Mouse (Mus musculus) hindbrain, embryonic 15.5 days (tissue): ENCODE measurements around the gene Il4. TPM values are rescaled to one million over a fixed set of nuclear protein-coding genes. Genes with fewer than 3 reads are reported as not detected.
A peak's percentile ranks its signal among the peaks of the same experiment; 100 is the strongest.

Experiments
- ATAC-seq: fragments of 200-750 bp; cut with Nextera tagmentation; 2 replicates; pipeline ENCODE4 v1.8.0; 2017; ENCODE audit warnings: low read depth, moderate number of reproducible peaks, moderate TSS enrichment; ENCODE audit not compliant: low FRiP score
- H3K27ac ChIP-seq: fragments of 300-500 bp; sonication (generic); replicated peaks from 2 replicates; pipeline ENCODE4 v1.5.1; 2015; ENCODE audit warnings: mild to moderate bottlenecking, inconsistent platforms
- H3K27me3 ChIP-seq: fragments of 300-500 bp; sonication (generic); 2 replicates; pipeline ENCODE4 v1.6.1; 2015; ENCODE audit warnings: control low read depth, inconsistent platforms
- H3K36me3 ChIP-seq: fragments of 300-500 bp; sonication (generic); 2 replicates; pipeline ENCODE4 v1.6.1; 2015; ENCODE audit warnings: control low read depth, inconsistent platforms
- H3K4me1 ChIP-seq: fragments of 300-500 bp; sonication (generic); replicated peaks from 2 replicates; pipeline ENCODE4 v1.6.1; 2015; ENCODE audit warnings: control low read depth, inconsistent platforms
- H3K4me2 ChIP-seq: fragments of 300-500 bp; sonication (generic); 2 replicates; pipeline ENCODE4 v1.6.1; 2015; ENCODE audit warnings: moderate library complexity, mild to moderate bottlenecking, inconsistent platforms
- H3K4me3 ChIP-seq: fragments of 300-500 bp; sonication (generic); 2 replicates; pipeline ENCODE4 v1.5.1; 2015; ENCODE audit warnings: mild to moderate bottlenecking, inconsistent platforms
- H3K9ac ChIP-seq: fragments of 300-500 bp; sonication (generic); 2 replicates; pipeline ENCODE4 v1.6.1; 2015; ENCODE audit warnings: inconsistent platforms
- H3K9me3 ChIP-seq: fragments of 300-500 bp; sonication (generic); 2 replicates; pipeline ENCODE4 v1.6.1; 2016; ENCODE audit warnings: control low read depth, inconsistent platforms
- WGBS: fragments of 180-500 bp; shearing (Covaris S2); methylation state at CpG from one replicate; pipeline ENCODE4 v1.1.7; 2015; 5-methylcytosine and 5-hydroxymethylcytosine counted together
- polyA plus RNA-seq: library from polyadenylated mRNA; unstranded; fragments of >200 nt; fragmentation: Nextera tagmentation; extraction: Ambion mirVana; gene quantifications from 2 replicates; pipeline ENCODE4 v1.2.1, GENCODE M21; 2015

The Il4 gene
- polyA plus RNA-seq, 1 experiment from 2014 or later, result 5.8 TPM

- no peak for ATAC-seq
These were observed 19.4 kb upstream of the Il4 start for GRCm38 (mm10) chr11:53637803-53638260.

GRCm38 (mm10) chr11:53637046-53637802, 18.8 kb upstream of the Il4 start:
- no peak overlapping the region; the same call in 1 of the 2 replicates for H3K4me2 ChIP-seq
- H3K9ac ChIP-seq, result no peak overlapping the region
- peaks cover 13% of the 10 kb centered on the region; the same call in 1 of the 2 replicates for H3K27me3 ChIP-seq
- WGBS, result 21% methylated on average over 21 of the region's 21 CpGs
- H3K4me3 ChIP-seq, result no peak overlapping the region
- no peaks in the 10 kb centered on the region for H3K9me3 ChIP-seq
- ATAC-seq, result no peak
- H3K4me1 ChIP-seq, result peaks cover 13% of the 10 kb centered on the region
- H3K27ac ChIP-seq, result no peak overlapping the region
- no peaks in the 10 kb centered on the region for H3K36me3 ChIP-seq

More at GRCm38 (mm10) chr11:53637803-53638260, 19.4 kb upstream of the Il4 start:
- WGBS, result 81% methylated on average over 10 of the region's 10 CpGs
- no peak overlapping the region for H3K9ac ChIP-seq
- no peaks in the 10 kb centered on the region for H3K9me3 ChIP-seq
- H3K27ac ChIP-seq, result no peak overlapping the region
- H3K4me3 ChIP-seq, result no peak overlapping the region
- H3K27me3 ChIP-seq, result peaks cover 13% of the 10 kb centered on the region; the same call in 1 of the 2 replicates
- peaks cover 13% of the 10 kb centered on the region for H3K4me1 ChIP-seq
- no peaks in the 10 kb centered on the region for H3K36me3 ChIP-seq
- no peak overlapping the region for H3K4me2 ChIP-seq

- Histone ChIP-seq H3K9me3 (no peaks in the 10 kb centered on the region), H3K4me2 (peak overlapping the region; percentile 87), H3K36me3 (no peaks in the 10 kb centered on the region), H3K4me3 (peak overlapping the region; percentile 37), H3K4me1 (peaks cover 13% of the 10 kb centered on the region), H3K9ac (peak overlapping the region; percentile 26), H3K27ac (no peak overlapping the region), H3K27me3 (peaks cover 13% of the 10 kb centered on the region; the same call in 1 of the 2 replicates)
- no peak for ATAC-seq
- WGBS, result 2% methylated on average over 37 of the region's 40 CpGs
These were observed 17.7 kb upstream of the Il4 start for GRCm38 (mm10) chr11:53636183-53636646.

- peaks cover 13% of the 10 kb centered on the region for H3K4me1 ChIP-seq
- ATAC-seq, result no peak
- peak overlapping the region; percentile 87 for H3K4me2 ChIP-seq
- H3K4me3 ChIP-seq, result peak overlapping the region; percentile 37
- H3K9ac ChIP-seq, result peak overlapping the region; percentile 26; the same call in 1 of the 2 replicates
- 39% methylated on average over 9 of the region's 9 CpGs for WGBS
- H3K27me3 ChIP-seq, result peaks cover 13% of the 10 kb centered on the region; the same call in 1 of the 2 replicates
- H3K9me3 ChIP-seq, result no peaks in the 10 kb centered on the region
- no peaks in the 10 kb centered on the region for H3K36me3 ChIP-seq
- no peak overlapping the region for H3K27ac ChIP-seq
These were observed 17.2 kb upstream of the Il4 start for GRCm38 (mm10) chr11:53635590-53636182.

- H3K4me3 ChIP-seq, result no peak within 1 kb of the TSS
- H3K4me2 ChIP-seq, result no peak within 1 kb of the TSS
- no peak within 1 kb of the TSS for H3K27ac ChIP-seq
- peaks cover 13% of the 10 kb centered on the region; the same call in 1 of the 2 replicates for H3K27me3 ChIP-seq
- no peak within 1 kb of the TSS for H3K9ac ChIP-seq
- H3K4me1 ChIP-seq, result peaks cover 13% of the 10 kb centered on the region
- WGBS, result 93% methylated on average over 8 of the region's 8 CpGs
- no peaks in the 10 kb centered on the region for H3K9me3 ChIP-seq
- no peaks in the 10 kb centered on the region for H3K36me3 ChIP-seq
- ATAC-seq, result no peak
These were observed 16.1 kb upstream of the Il4 start, which contains the start of gene Il13 for GRCm38 (mm10) chr11:53634556-53634955. Gene Il13 (minus strand): TSS chr11:53634702.

- Histone ChIP-seq H3K9ac (no peak overlapping the region), H3K9me3 (no peaks in the 10 kb centered on the region), H3K27ac (no peak overlapping the region), H3K27me3 (peaks cover 13% of the 10 kb centered on the region; the same call in 1 of the 2 replicates), H3K36me3 (no peaks in the 10 kb centered on the region), H3K4me3 (no peak overlapping the region), H3K4me1 (peaks cover 13% of the 10 kb centered on the region), H3K4me2 (no peak overlapping the region)
- no peak for ATAC-seq
- WGBS, result 85% methylated on average over 7 of the region's 7 CpGs
These were observed 15.2 kb upstream of the Il4 start for GRCm38 (mm10) chr11:53633644-53634043.

GRCm38 (mm10) chr11:53632122-53632733, 13.8 kb upstream of the Il4 start:
- ATAC-seq, result no peak
- Histone ChIP-seq H3K9me3 (no peaks in the 10 kb centered on the region), H3K27ac (no peak overlapping the region), H3K9ac (no peak overlapping the region), H3K4me3 (no peak overlapping the region), H3K4me2 (no peak overlapping the region), H3K27me3 (peaks cover 7% of the 10 kb centered on the region; the same call in 1 of the 2 replicates), H3K36me3 (no peaks in the 10 kb centered on the region), H3K4me1 (peaks cover 11% of the 10 kb centered on the region)
- WGBS, result 73% methylated on average over 14 of the region's 14 CpGs

GRCm38 (mm10) chr11:53627859-53628258, 9.4 kb upstream of the Il4 start:
- no peaks in the 10 kb centered on the region for H3K9me3 ChIP-seq
- H3K9ac ChIP-seq, result no peak overlapping the region
- no peaks in the 10 kb centered on the region for H3K27me3 ChIP-seq
- 0 out of 2 replicates have a peak, but pooled peaks have one; percentile 23 for ATAC-seq
- no peaks in the 10 kb centered on the region for H3K36me3 ChIP-seq
- H3K4me3 ChIP-seq, result no peak overlapping the region
- WGBS, result 25% methylated on average over 1 of the region's 1 CpGs
- H3K4me2 ChIP-seq, result no peak overlapping the region
- H3K27ac ChIP-seq, result no peak overlapping the region
- H3K4me1 ChIP-seq, result no peaks in the 10 kb centered on the region

GRCm38 (mm10) chr11:53626802-53627373, 8.4 kb upstream of the Il4 start:
- Histone ChIP-seq H3K4me2 (no peak overlapping the region), H3K27ac (no peak overlapping the region), H3K36me3 (no peaks in the 10 kb centered on the region), H3K4me1 (no peaks in the 10 kb centered on the region), H3K9ac (no peak overlapping the region), H3K4me3 (no peak overlapping the region), H3K27me3 (no peaks in the 10 kb centered on the region), H3K9me3 (no peaks in the 10 kb centered on the region)
- 69% methylated on average over 17 of the region's 17 CpGs for WGBS
- no peak for ATAC-seq

- Histone ChIP-seq H3K4me2 (no peak overlapping the region), H3K36me3 (no peaks in the 10 kb centered on the region), H3K4me3 (no peak overlapping the region), H3K9me3 (no peaks in the 10 kb centered on the region), H3K27me3 (no peaks in the 10 kb centered on the region), H3K4me1 (no peaks in the 10 kb centered on the region), H3K27ac (no peak overlapping the region), H3K9ac (no peak overlapping the region)
- WGBS, result 94% methylated on average over 2 of the region's 2 CpGs
- no peak for ATAC-seq
These were observed 5.7 kb upstream of the Il4 start for GRCm38 (mm10) chr11:53624124-53624523.

GRCm38 (mm10) chr11:53623573-53623972, 5.1 kb upstream of the Il4 start:
- H3K27ac ChIP-seq, result no peak overlapping the region
- H3K4me3 ChIP-seq, result no peak overlapping the region
- no peaks in the 10 kb centered on the region for H3K36me3 ChIP-seq
- no peak overlapping the region for H3K4me2 ChIP-seq
- WGBS, result 96% methylated on average over 9 of the region's 9 CpGs
- H3K4me1 ChIP-seq, result no peaks in the 10 kb centered on the region
- ATAC-seq, result no peak
- H3K27me3 ChIP-seq, result no peaks in the 10 kb centered on the region
- no peaks in the 10 kb centered on the region for H3K9me3 ChIP-seq
- no peak overlapping the region for H3K9ac ChIP-seq
